Mouse (Mus musculus): ENCODE data around the gene Fam131c. TPM values are rescaled to one million over a fixed set of nuclear protein-coding genes. Genes with fewer than 3 reads are reported as not detected.

Fam131c gene
- polyA plus RNA-seq, 1 experiment from 2014 or later = 1.1 TPM

GRCm38 (mm10) chr4:141426796-141427745 is 59.1 kb downstream of the Fam131c start:
- peaks cover 12% of the 10 kb centered on the region; the same call in 1 of the 2 replicates for H3K4me1 ChIP-seq
- no peak overlapping the region for H3K27ac ChIP-seq
- H3K36me3 ChIP-seq = no peaks in the 10 kb centered on the region
- H3K4me2 ChIP-seq (replicated peaks) = no peak overlapping the region
- 73% methylated on average over 10 of the region's 10 CpGs for WGBS
- no peak overlapping the region for H3K4me3 ChIP-seq
- no peak overlapping the region for H3K9ac ChIP-seq
- H3K9me3 ChIP-seq = no peaks in the 10 kb centered on the region
- peaks cover 17% of the 10 kb centered on the region for H3K27me3 ChIP-seq
- no peak for ATAC-seq (ENCODE audit: insufficient number of reproducible peaks, insufficient read depth, low FRiP score, low TSS enrichment)

DNA sequence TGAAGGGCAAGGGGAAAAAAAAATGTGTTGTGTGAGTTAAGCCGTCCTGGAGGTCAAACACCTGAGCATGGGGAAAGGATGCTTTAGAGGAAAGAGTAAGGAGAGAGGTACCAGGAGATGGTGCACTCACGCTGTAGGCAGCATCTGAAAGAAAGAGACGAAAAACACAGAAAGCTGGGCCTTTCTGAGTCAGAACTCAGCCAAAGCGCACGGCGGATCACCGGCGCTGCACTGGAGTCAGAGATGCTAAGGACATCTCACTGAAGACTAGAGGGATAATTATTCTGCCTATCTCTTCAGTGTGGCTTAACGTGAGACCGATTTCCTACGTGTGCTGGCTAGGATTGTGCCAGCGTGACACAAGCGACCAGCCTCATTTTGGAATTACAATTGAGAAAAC is 59.9 kb downstream of the Fam131c start:
- peaks cover 17% of the 10 kb centered on the region for H3K27me3 ChIP-seq
- no peaks in the 10 kb centered on the region for H3K9me3 ChIP-seq
- no peak overlapping the region for H3K27ac ChIP-seq
- peaks cover 12% of the 10 kb centered on the region; the same call in 1 of the 2 replicates for H3K4me1 ChIP-seq
- H3K9ac ChIP-seq = no peak overlapping the region
- no peak overlapping the region for H3K4me2 ChIP-seq (replicated peaks)
- H3K36me3 ChIP-seq = no peaks in the 10 kb centered on the region
- ATAC-seq (ENCODE audit: insufficient number of reproducible peaks, insufficient read depth, low FRiP score, low TSS enrichment) = no peak
- no peak overlapping the region for H3K4me3 ChIP-seq
- 84% methylated on average over 13 of the region's 13 CpGs for WGBS

DNA sequence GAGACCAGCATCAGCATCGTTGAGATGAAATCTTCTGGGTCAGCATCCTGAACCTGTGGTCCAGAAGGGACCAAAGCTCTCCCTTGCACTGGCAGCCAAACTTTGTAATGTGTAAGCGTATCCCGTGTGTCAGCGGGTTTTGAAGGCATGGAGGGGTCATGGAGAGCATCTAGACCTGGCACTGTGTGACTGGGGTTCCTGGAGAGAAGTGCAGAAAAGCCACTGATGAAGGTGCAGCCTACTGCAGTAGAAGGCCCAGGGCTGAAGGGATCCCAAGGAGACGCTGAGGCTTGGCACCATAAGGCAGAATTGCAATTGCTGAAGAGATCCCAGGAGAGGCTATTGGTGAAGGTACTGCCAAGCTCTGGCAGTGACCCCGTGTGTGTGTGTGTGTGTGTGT is 61.4 kb downstream of the Fam131c start:
- WGBS = 79% methylated on average over 6 of the region's 6 CpGs
- H3K4me2 ChIP-seq (replicated peaks) = no peak overlapping the region
- no peaks in the 10 kb centered on the region for H3K9me3 ChIP-seq
- H3K4me1 ChIP-seq = peaks cover 12% of the 10 kb centered on the region; the same call in 1 of the 2 replicates
- H3K4me3 ChIP-seq = no peak overlapping the region
- no peak overlapping the region for H3K9ac ChIP-seq
- peaks cover 12% of the 10 kb centered on the region for H3K27me3 ChIP-seq
- ATAC-seq (ENCODE audit: insufficient number of reproducible peaks, insufficient read depth, low FRiP score, low TSS enrichment) = no peak
- no peak overlapping the region for H3K27ac ChIP-seq
- H3K36me3 ChIP-seq = no peaks in the 10 kb centered on the region

DNA sequence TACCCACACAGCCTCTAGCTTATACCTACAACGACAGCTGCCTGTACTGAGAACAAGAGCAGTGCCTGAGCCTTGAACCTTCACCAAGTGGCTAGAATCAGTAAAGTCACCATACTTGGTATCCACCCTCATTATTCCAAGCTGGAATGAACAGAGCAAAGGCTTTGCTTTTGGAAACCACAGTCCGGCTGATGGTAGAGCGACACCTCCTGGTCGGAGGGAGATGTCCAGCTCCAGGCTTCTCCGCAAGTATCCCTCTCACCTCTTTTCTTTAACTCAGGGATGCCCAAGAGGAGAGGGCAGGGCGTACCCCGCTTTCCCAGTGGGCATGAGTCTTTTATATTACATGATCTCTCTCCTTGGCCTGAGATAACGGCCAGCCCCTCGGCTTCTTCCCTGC is 61.8 kb downstream of the Fam131c start:
- no peak overlapping the region for H3K27ac ChIP-seq
- 48% methylated on average over 9 of the region's 9 CpGs for WGBS
- peaks cover 12% of the 10 kb centered on the region; the same call in 1 of the 2 replicates for H3K4me1 ChIP-seq
- H3K4me2 ChIP-seq (replicated peaks) = no peak overlapping the region
- H3K36me3 ChIP-seq = no peaks in the 10 kb centered on the region
- H3K9me3 ChIP-seq = no peaks in the 10 kb centered on the region
- ATAC-seq (ENCODE audit: insufficient number of reproducible peaks, insufficient read depth, low FRiP score, low TSS enrichment) = no peak
- H3K4me3 ChIP-seq = no peak overlapping the region
- H3K27me3 ChIP-seq = peaks cover 8% of the 10 kb centered on the region
- H3K9ac ChIP-seq = no peak overlapping the region

DNA sequence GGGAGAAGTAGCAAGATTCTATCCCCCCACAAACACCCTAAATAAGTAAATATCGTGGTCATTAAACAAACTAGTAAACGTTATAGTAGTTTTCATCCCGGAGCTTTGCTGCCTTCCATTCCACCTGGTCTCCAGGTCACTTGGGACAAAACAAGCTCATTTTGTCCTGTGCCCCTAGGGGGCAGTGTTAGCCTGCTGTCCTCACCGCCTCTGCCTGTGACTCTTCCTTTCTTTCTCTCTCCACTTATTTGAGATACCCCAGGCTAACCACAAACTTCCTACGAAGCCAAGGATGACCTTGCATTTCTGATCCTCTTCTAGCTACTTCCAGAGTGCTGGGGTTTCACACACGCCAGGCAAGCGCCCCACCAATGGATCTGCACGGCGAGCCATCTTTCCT is 63.0 kb downstream of the Fam131c start:
- no peaks in the 10 kb centered on the region for H3K36me3 ChIP-seq
- no peak for ATAC-seq (ENCODE audit: insufficient number of reproducible peaks, insufficient read depth, low FRiP score, low TSS enrichment)
- WGBS = 49% methylated on average over 9 of the region's 9 CpGs
- peaks cover 2% of the 10 kb centered on the region; the same call in 1 of the 2 replicates for H3K4me1 ChIP-seq
- 0 out of 2 replicates have a peak, but pooled peaks cover 4% of the 10 kb centered on the region for H3K27me3 ChIP-seq
- no peak overlapping the region for H3K4me3 ChIP-seq
- no peak overlapping the region for H3K27ac ChIP-seq
- no peaks in the 10 kb centered on the region for H3K9me3 ChIP-seq
- no peak overlapping the region for H3K4me2 ChIP-seq (replicated peaks)
- no peak overlapping the region for H3K9ac ChIP-seq

DNA sequence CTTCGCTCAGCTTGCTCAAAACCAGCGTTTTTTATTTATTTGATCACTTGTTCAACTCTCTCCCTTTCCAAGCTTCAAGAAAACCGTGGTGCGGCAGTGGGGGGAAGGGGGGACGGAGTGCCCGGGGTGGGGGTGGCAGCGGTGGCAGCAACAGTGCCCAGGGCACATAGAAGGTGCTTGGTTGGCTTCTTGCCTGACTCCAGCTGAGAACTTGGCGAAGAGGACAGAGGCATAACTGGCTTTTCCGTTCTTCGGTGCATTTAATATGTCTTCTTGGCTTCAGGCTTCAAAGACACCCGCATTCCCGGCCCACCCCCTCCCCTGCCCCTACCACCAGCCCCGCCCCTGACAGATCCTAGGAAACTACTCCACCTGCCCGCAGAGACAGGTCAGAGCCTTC is 64.6 kb downstream of the Fam131c start:
- H3K4me2 ChIP-seq (replicated peaks) = no peak overlapping the region
- no peaks in the 10 kb centered on the region for H3K4me1 ChIP-seq
- H3K4me3 ChIP-seq = no peak overlapping the region
- H3K9me3 ChIP-seq = no peaks in the 10 kb centered on the region
- no peak overlapping the region for H3K27ac ChIP-seq
- H3K9ac ChIP-seq = no peak overlapping the region
- no peak for ATAC-seq (ENCODE audit: insufficient number of reproducible peaks, insufficient read depth, low FRiP score, low TSS enrichment)
- 0 out of 2 replicates have a peak, but pooled peaks cover 2% of the 10 kb centered on the region for H3K27me3 ChIP-seq
- WGBS = 67% methylated on average over 14 of the region's 14 CpGs
- no peaks in the 10 kb centered on the region for H3K36me3 ChIP-seq

DNA sequence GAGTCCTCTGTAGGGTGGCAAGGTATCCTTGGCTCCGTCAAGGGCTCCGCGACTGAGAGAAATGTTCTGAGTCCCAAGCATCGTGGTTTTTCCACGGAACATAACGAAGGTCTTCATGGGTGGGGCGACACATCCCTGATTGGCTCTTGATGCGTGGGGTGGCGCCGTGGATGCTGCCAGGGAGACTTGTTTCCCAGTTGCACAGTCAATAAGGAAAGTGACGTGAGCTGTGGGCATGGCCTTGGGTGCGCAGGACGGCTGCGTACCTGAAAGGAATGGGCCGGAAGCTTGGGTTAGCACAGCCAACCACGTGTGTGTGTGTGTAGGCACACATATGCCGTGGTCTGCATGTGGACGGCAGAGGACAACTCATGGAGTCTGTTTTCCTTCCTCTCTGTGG is 65.2 kb downstream of the Fam131c start:
- Histone ChIP-seq H3K4me3 (no peak overlapping the region), H3K27ac (no peak overlapping the region), H3K4me1 (no peaks in the 10 kb centered on the region), H3K27me3 (no peaks in the 10 kb centered on the region), H3K36me3 (no peaks in the 10 kb centered on the region), H3K4me2 (replicated peaks) (no peak overlapping the region), H3K9ac (no peak overlapping the region), H3K9me3 (no peaks in the 10 kb centered on the region)
- WGBS = 83% methylated on average over 18 of the region's 18 CpGs
- ATAC-seq (ENCODE audit: insufficient number of reproducible peaks, insufficient read depth, low FRiP score, low TSS enrichment) = no peak

Small RNA genes lying within 50 kb of the gene (microRNA-seq; reads per million reads assigned to microRNA genes)
- not detected for gene Gm25690

Other genes with a start within 250 kb of the Fam131c start
- 35.2 and 37.6 TPM in 2 replicates for gene Szrd1, start 228.4 kb upstream of the Fam131c start, polyA plus RNA-seq (2016; fragmentation: Nextera tagmentation; extraction: Ambion mirVana)
- 31.6 and 32.1 TPM in 2 replicates for gene Fbxo42, start 220.3 kb upstream of the Fam131c start, polyA plus RNA-seq (2016; fragmentation: Nextera tagmentation; extraction: Ambion mirVana)
- gene Rsg1, start 154.3 kb upstream of the Fam131c start, polyA plus RNA-seq (2016; fragmentation: Nextera tagmentation; extraction: Ambion mirVana) = 7.6 and 8.6 TPM in 2 replicates
- 17.0 and 19.2 TPM in 2 replicates for gene Arhgef19, start 128.7 kb upstream of the Fam131c start, polyA plus RNA-seq (2016; fragmentation: Nextera tagmentation; extraction: Ambion mirVana)
- gene Epha2, start 67.0 kb upstream of the Fam131c start, polyA plus RNA-seq (2016; fragmentation: Nextera tagmentation; extraction: Ambion mirVana) = 3.4 and 3.5 TPM in 2 replicates
- gene Clcnka, start 30.5 kb downstream of the Fam131c start, polyA plus RNA-seq (2016; fragmentation: Nextera tagmentation; extraction: Ambion mirVana) = 0.31 and 0.53 TPM in 2 replicates
- not detected in 2 replicates for gene Clcnkb, start 47.8 kb downstream of the Fam131c start, polyA plus RNA-seq (2016; fragmentation: Nextera tagmentation; extraction: Ambion mirVana)
- gene Hspb7, start 52.6 kb downstream of the Fam131c start, polyA plus RNA-seq (2016; fragmentation: Nextera tagmentation; extraction: Ambion mirVana) = not detected in 2 replicates
- gene Srarp, start 67.9 kb downstream of the Fam131c start, polyA plus RNA-seq (2016; fragmentation: Nextera tagmentation; extraction: Ambion mirVana) = not detected in 2 replicates
- 54.4 and 56.5 TPM in 2 replicates for gene Zbtb17, start 76.4 kb downstream of the Fam131c start, polyA plus RNA-seq (2016; fragmentation: Nextera tagmentation; extraction: Ambion mirVana)
- 15.0 and 15.9 TPM in 2 replicates for gene Spen, start 170.4 kb downstream of the Fam131c start, polyA plus RNA-seq (2016; fragmentation: Nextera tagmentation; extraction: Ambion mirVana)
- 71.3 and 77.2 TPM in 2 replicates for gene Fblim1, start 237.9 kb downstream of the Fam131c start, polyA plus RNA-seq (2016; fragmentation: Nextera tagmentation; extraction: Ambion mirVana)

Measured in embryonic facial prominence, embryonic 12.5 days (tissue).